Mouse (Mus musculus) intestine, postnatal 0 days (tissue): ENCODE results near the gene Mettl7a1. TPM values are rescaled to one million over a fixed set of nuclear protein-coding genes. Genes with fewer than 3 reads are reported as not detected.
A peak's percentile ranks its signal among the peaks of the same experiment; 100 is the strongest.

Experiments
- ATAC-seq: fragments of 200-750 bp; cut with Nextera tagmentation; 2 replicates; pipeline ENCODE4 v1.8.0; 2017; ENCODE audit warnings: mild to moderate bottlenecking, moderate TSS enrichment, moderate library complexity
- H3K27ac ChIP-seq: fragments of 300-500 bp; sonication (generic); 2 replicates; pipeline ENCODE4 v1.5.1; 2014; ENCODE audit warnings: mild to moderate bottlenecking, low read depth, low read length, moderate library complexity
- H3K27me3 ChIP-seq: fragments of 300-500 bp; sonication (generic); replicated peaks from 2 replicates; pipeline ENCODE4 v1.6.1; 2014; ENCODE audit warnings: low read length, mixed read lengths; ENCODE audit not compliant: control insufficient read depth, insufficient read depth
- H3K36me3 ChIP-seq: fragments of 300-500 bp; sonication (generic); 2 replicates; pipeline ENCODE4 v1.6.1; 2014; ENCODE audit warnings: mild to moderate bottlenecking, moderate library complexity; ENCODE audit not compliant: control insufficient read depth, insufficient read depth
- H3K4me1 ChIP-seq: fragments of 300-500 bp; sonication (generic); replicated peaks from 2 replicates; pipeline ENCODE4 v1.6.1; 2014; ENCODE audit warnings: antibody characterized with exemption, low read length, mixed read lengths; ENCODE audit not compliant: control insufficient read depth, insufficient read depth
- H3K4me2 ChIP-seq: fragments of 300-500 bp; sonication (generic); replicated peaks from 2 replicates; pipeline ENCODE4 v1.6.1; 2014; ENCODE audit warnings: low read depth, mild to moderate bottlenecking, moderate library complexity
- H3K4me3 ChIP-seq: fragments of 300-500 bp; sonication (generic); 2 replicates; pipeline ENCODE4 v1.5.1; 2014; ENCODE audit warnings: low read depth, low read length
- H3K9ac ChIP-seq: fragments of 300-500 bp; sonication (generic); 2 replicates; pipeline ENCODE4 v1.6.1; 2014; ENCODE audit warnings: mild to moderate bottlenecking, low read depth, low read length
- H3K9me3 ChIP-seq: fragments of 300-500 bp; sonication (generic); 2 replicates; pipeline ENCODE4 v1.6.1; 2016; ENCODE audit warnings: mixed run types; ENCODE audit not compliant: control insufficient read depth
- CTCF ChIP-seq: sonication (generic); IDR thresholded peaks from 2 replicates; pipeline ENCODE4 v1.5.1; 2016; ENCODE audit warnings: low read depth, mild to moderate bottlenecking, control low read depth, antibody characterized with exemption, moderate library complexity
- WGBS: fragments of 180-500 bp; shearing (Covaris S2); extraction: QIAGEN DNeasy Blood & Tissue Kit; methylation state at CpG from one replicate; pipeline ENCODE4 v1.1.7; 2014; 5-methylcytosine and 5-hydroxymethylcytosine counted together
- polyA plus RNA-seq: library from polyadenylated mRNA; unstranded; fragments of >200 nt; fragmentation: Nextera tagmentation; extraction: Ambion mirVana; gene quantifications from 2 replicates; pipeline ENCODE4 v1.2.1, GENCODE M21; 2015

The Mettl7a1 gene
- polyA plus RNA-seq, 1 experiment from 2014 or later: 6.8 TPM

- H3K4me2 ChIP-seq: no peak overlapping the region
- no peak overlapping the region for H3K27ac ChIP-seq
- H3K4me3 ChIP-seq: no peak overlapping the region
- H3K9ac ChIP-seq: no peak overlapping the region
- no peaks in the 10 kb centered on the region for H3K4me1 ChIP-seq
- no peak for ATAC-seq
- H3K27me3 ChIP-seq: no peaks in the 10 kb centered on the region
- 91% methylated on average over 7 of the region's 7 CpGs for WGBS
- no peak for TF ChIP-seq CTCF
- H3K9me3 ChIP-seq: no peaks in the 10 kb centered on the region
- H3K36me3 ChIP-seq: no peaks in the 10 kb centered on the region
Observed at GRCm38 (mm10) chr15:100274790-100275559, 29.0 kb upstream of the Mettl7a1 start.

GRCm38 (mm10) chr15:100276403-100276802, 27.5 kb upstream of the Mettl7a1 start:
- WGBS: 95% methylated on average over 4 of the region's 4 CpGs
- TF ChIP-seq CTCF: no peak
- no peak for ATAC-seq

GRCm38 (mm10) chr15:100277586-100277985, 26.4 kb upstream of the Mettl7a1 start:
- H3K27ac ChIP-seq: no peak overlapping the region
- H3K4me3 ChIP-seq: no peak overlapping the region
- no peak for ATAC-seq
- WGBS: 93% methylated on average over 3 of the region's 3 CpGs
- H3K9me3 ChIP-seq: no peaks in the 10 kb centered on the region
- H3K9ac ChIP-seq: no peak overlapping the region
- H3K27me3 ChIP-seq: no peaks in the 10 kb centered on the region
- TF ChIP-seq CTCF: no peak
- no peaks in the 10 kb centered on the region for H3K36me3 ChIP-seq
- H3K4me2 ChIP-seq: no peak overlapping the region
- H3K4me1 ChIP-seq: no peaks in the 10 kb centered on the region

More at GRCm38 (mm10) chr15:100276403-100276802, 27.5 kb upstream of the Mettl7a1 start:
- Histone ChIP-seq H3K4me1 (no peaks in the 10 kb centered on the region), H3K36me3 (no peaks in the 10 kb centered on the region), H3K4me3 (no peak overlapping the region), H3K9me3 (no peaks in the 10 kb centered on the region), H3K27ac (no peak overlapping the region), H3K27me3 (no peaks in the 10 kb centered on the region), H3K4me2 (no peak overlapping the region), H3K9ac (no peak overlapping the region)

- 97% methylated on average over 20 of the region's 20 CpGs for WGBS
- no peak for TF ChIP-seq CTCF
Observed at GRCm38 (mm10) chr15:100280626-100281025, 23.3 kb upstream of the Mettl7a1 start, which contains the start of gene Tmprss12. Gene Tmprss12 (plus strand): TSS chr15:100280837.

GRCm38 (mm10) chr15:100288980-100289379, 15.0 kb upstream of the Mettl7a1 start:
- Histone ChIP-seq H3K9me3 (no peaks in the 10 kb centered on the region), H3K4me3 (no peak overlapping the region), H3K4me1 (no peaks in the 10 kb centered on the region), H3K27ac (peak overlapping the region; percentile 23; the same call in 1 of the 2 replicates), H3K9ac (no peak overlapping the region), H3K36me3 (no peaks in the 10 kb centered on the region), H3K27me3 (no peaks in the 10 kb centered on the region), H3K4me2 (no peak overlapping the region)
- 61% methylated on average over 6 of the region's 6 CpGs for WGBS
- peak; percentile 73; the same call in 1 of the 2 replicates for ATAC-seq
- TF ChIP-seq CTCF: no peak

More at GRCm38 (mm10) chr15:100280626-100281025, 23.3 kb upstream of the Mettl7a1 start, which contains the start of gene Tmprss12:
- Histone ChIP-seq H3K4me2 (no peak within 1 kb of the TSS), H3K27me3 (no peaks in the 10 kb centered on the region), H3K4me1 (no peaks in the 10 kb centered on the region), H3K4me3 (no peak within 1 kb of the TSS), H3K36me3 (no peaks in the 10 kb centered on the region), H3K27ac (no peak within 1 kb of the TSS), H3K9ac (no peak within 1 kb of the TSS), H3K9me3 (no peaks in the 10 kb centered on the region)
- no peak for ATAC-seq

GRCm38 (mm10) chr15:100290858-100291257, 13.1 kb upstream of the Mettl7a1 start:
- H3K4me2 ChIP-seq: no peak overlapping the region
- no peak overlapping the region for H3K9ac ChIP-seq
- no peaks in the 10 kb centered on the region for H3K36me3 ChIP-seq
- WGBS: 84% methylated on average over 5 of the region's 5 CpGs
- no peaks in the 10 kb centered on the region for H3K9me3 ChIP-seq
- ATAC-seq: no peak
- H3K4me1 ChIP-seq: no peaks in the 10 kb centered on the region
- no peak overlapping the region for H3K4me3 ChIP-seq
- no peak overlapping the region for H3K27ac ChIP-seq
- no peak for TF ChIP-seq CTCF
- H3K27me3 ChIP-seq: no peaks in the 10 kb centered on the region
